Mouse (Mus musculus): ENCODE results near the gene C1qtnf1. TPM values are rescaled to one million over a fixed set of nuclear protein-coding genes. Genes with fewer than 3 reads are reported as not detected.

Gene C1qtnf1
- total RNA-seq, 1 experiment from 2014 or later, result not detected

DNA sequence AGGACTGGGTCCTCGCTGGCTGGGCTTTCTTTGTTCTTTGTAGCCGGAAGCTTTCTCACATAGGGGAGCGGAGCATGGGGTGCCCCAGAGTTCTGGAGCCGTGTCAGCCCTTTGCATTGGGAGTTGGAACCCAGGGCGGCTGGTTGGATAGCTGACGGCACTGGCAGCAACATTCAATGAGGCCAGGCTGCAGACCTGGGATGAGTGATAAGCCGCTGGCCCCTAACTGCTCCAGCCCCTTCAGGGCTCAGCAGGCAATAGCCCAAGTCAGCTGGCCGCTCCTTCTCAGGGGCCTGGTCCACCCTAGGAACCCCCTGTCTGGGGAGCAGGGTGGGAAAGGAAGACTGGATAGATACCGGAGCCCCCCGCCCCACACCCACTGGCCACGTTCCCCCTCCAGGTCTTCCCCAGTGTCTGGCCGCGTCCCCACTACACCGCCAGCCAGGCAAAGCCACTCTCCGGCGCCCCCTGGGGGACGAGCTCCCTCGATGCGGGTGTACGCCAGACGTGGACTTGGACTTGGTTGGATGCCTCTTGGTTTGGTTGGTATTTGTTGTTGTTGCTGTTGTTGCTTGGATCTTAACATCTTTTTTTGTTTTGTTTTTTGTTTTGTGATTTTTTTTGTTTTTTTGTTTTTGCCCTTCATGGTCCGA lies 62.7 kb downstream of the C1qtnf1 start:
- ATAC-seq (replicated peaks; ENCODE audit: low read depth, poor library complexity, severe bottlenecking), result peak; percentile 82

GRCm38 (mm10) chr11:118491230-118491629 lies 63.2 kb downstream of the C1qtnf1 start:
- no peak for ATAC-seq (replicated peaks; ENCODE audit: low read depth, poor library complexity, severe bottlenecking)

DNA sequence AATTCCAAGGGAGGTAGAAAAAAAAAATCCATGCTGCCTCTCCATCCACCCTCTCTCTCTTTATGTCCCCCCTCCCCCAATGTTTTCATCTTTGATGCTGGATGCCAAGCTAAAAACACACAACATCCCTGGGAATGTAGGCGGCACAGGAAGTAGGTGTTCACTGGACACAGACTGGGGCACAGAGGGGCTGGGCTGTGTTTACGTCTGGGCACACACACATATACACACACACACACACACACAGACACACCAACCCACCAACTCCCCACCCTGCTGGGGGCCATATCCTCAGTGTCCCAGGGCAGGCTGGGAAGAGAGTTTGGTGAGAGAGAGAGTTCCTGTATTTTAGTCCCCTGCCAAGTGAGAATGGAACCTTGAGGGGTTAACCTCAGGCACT lies 65.5 kb downstream of the C1qtnf1 start:
- no peak for ATAC-seq (replicated peaks; ENCODE audit: low read depth, poor library complexity, severe bottlenecking)

DNA sequence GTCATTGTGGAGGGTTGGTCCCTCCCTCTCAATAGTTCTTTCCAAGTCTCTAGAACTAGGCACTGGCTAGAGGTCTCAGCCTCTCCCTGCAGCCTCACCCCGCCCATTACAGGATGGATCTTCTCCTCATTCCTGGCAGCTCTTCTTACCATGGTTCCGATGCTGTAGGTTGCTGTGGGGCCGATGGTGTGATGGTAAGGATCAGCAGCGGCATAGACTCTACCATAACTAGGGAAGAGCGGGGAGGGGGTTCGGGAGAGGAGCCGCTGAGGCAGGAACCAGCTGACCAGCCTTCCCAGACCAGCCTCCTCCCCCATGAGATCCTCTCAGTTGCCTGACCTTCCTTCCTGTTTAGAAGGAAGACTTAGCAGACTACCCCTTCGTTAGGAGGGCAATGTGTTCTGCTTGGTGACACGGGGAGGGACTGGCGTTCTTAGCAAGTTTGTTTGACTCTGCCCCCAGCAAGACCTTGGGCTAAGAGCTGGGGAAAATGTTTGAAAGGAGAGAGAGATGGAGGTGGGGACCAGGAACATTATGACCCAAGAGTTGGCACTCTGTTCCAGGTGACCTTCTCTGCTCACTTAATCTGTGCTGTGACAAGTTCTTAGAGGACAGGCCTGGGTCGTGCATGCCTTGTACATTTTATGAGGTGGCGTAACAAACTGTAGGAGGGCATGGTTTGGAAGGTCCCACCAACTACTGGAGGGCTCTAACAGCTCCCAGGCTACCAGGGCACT lies 66.2 kb downstream of the C1qtnf1 start:
- ATAC-seq (replicated peaks; ENCODE audit: low read depth, poor library complexity, severe bottlenecking), result no peak

DNA sequence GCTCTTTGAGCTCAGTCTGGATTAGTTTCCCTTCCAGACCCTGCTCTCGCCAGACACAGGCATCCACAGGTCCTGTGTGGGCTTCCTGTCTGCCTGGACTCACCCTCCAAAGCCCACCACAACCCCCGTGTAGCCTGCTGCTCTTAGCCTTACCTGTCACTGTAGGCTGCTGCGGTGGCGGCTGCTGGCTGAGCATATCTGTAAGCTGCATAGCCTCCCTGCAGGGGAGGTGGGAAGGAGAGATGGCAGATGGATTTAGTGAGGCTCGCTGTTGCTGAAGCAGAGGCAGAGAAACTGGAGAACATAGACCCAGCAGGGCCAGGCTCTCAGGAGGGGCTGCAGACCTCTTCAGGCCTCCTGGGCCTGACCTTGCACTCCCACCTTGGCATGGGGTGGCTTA lies 67.1 kb downstream of the C1qtnf1 start:
- ATAC-seq (replicated peaks; ENCODE audit: low read depth, poor library complexity, severe bottlenecking), result no peak

- ATAC-seq (replicated peaks; ENCODE audit: low read depth, poor library complexity, severe bottlenecking), result no peak
Measured at GRCm38 (mm10) chr11:118496066-118496689, 68.2 kb downstream of the C1qtnf1 start.

Other genes with a start within 250 kb of the C1qtnf1 start
- 35.6 and 37.5 TPM in 2 replicates for gene Cyth1, start 179.6 kb upstream of the C1qtnf1 start, total RNA-seq (2017)
- 9.9 and 14.9 TPM in 2 replicates for gene Usp36, start 138.0 kb upstream of the C1qtnf1 start, total RNA-seq (2017)
- gene Cep295nl, start 85.7 kb upstream of the C1qtnf1 start, total RNA-seq (2017), result not detected in 2 replicates
- gene Timp2, start 72.5 kb upstream of the C1qtnf1 start, total RNA-seq (2017), result 8.9 and 24.3 TPM in 2 replicates
- 107 and 108 TPM in 2 replicates for gene Lgals3bp, start 26.1 kb upstream of the C1qtnf1 start, total RNA-seq (2017)
- gene Cant1, start 9.1 kb upstream of the C1qtnf1 start, total RNA-seq (2017), result 12.1 and 21.0 TPM in 2 replicates
- gene Engase, start 48.6 kb downstream of the C1qtnf1 start, total RNA-seq (2017), result 2.8 and 4.6 TPM in 2 replicates